Mouse (Mus musculus) kidney, postnatal 14 days (tissue): ENCODE measurements around the gene Mak.

Experiments used
- DNase-seq: peaks from one replicate; pipeline ENCODE4 v3.0.0; 2022; ENCODE audit warnings: mixed read lengths

Gene Mak

GRCm38 (mm10) chr13:41079421-41079780 is at the start of gene Mak:
Mak (minus strand) TSS chr13:41079706.
- peak; percentile 78 for DNase-seq

- DNase-seq: no peak
These were observed 49.6 kb upstream of the Mak start for GRCm38 (mm10) chr13:41129061-41129460.

- DNase-seq: no peak
These were observed 48.8 kb upstream of the Mak start for GRCm38 (mm10) chr13:41128326-41128725.

- no peak for DNase-seq
These were observed 44.2 kb upstream of the Mak start for GRCm38 (mm10) chr13:41123666-41124225.

- no peak for DNase-seq
These were observed 39.8 kb upstream of the Mak start for GRCm38 (mm10) chr13:41119152-41119945.

GRCm38 (mm10) chr13:41113940-41114339 is 34.4 kb upstream of the Mak start, which contains the start of gene Sycp2l:
Sycp2l (plus strand) TSS chr13:41114307.
- peak; percentile 2 for DNase-seq

- no peak for DNase-seq
These were observed 31.4 kb upstream of the Mak start, which contains the start of gene Gcm2 for GRCm38 (mm10) chr13:41110935-41111334. Gcm2 (minus strand) TSS chr13:41111035.

- no peak for DNase-seq
These were observed 26.0 kb upstream of the Mak start for GRCm38 (mm10) chr13:41105541-41105940.

GRCm38 (mm10) chr13:41103841-41104525 is 24.5 kb upstream of the Mak start:
- no peak for DNase-seq

- DNase-seq: no peak
These were observed 20.5 kb upstream of the Mak start for GRCm38 (mm10) chr13:41100031-41100430.

GRCm38 (mm10) chr13:41098325-41098724 is 18.8 kb upstream of the Mak start:
- DNase-seq: no peak

- no peak for DNase-seq
These were observed 18.0 kb upstream of the Mak start for GRCm38 (mm10) chr13:41097324-41098058.

- no peak for DNase-seq
These were observed 14.7 kb upstream of the Mak start for GRCm38 (mm10) chr13:41094160-41094559.

- DNase-seq: no peak
These were observed 11.8 kb upstream of the Mak start for GRCm38 (mm10) chr13:41091271-41091670.

- no peak for DNase-seq
These were observed 9.2 kb upstream of the Mak start for GRCm38 (mm10) chr13:41088746-41089145.

- no peak for DNase-seq
These were observed 5.6 kb upstream of the Mak start for GRCm38 (mm10) chr13:41085140-41085539.

- no peak for DNase-seq
These were observed 5.0 kb upstream of the Mak start for GRCm38 (mm10) chr13:41084521-41084920.

- no peak for DNase-seq
These were observed 1.2 kb upstream of the Mak start for GRCm38 (mm10) chr13:41080700-41081099.

- DNase-seq: no peak
These were observed 353 bp upstream of the Mak start for GRCm38 (mm10) chr13:41079859-41080258.

GRCm38 (mm10) chr13:41078690-41079420 is 651 bp downstream of the Mak start:
- no peak for DNase-seq

GRCm38 (mm10) chr13:41077921-41078320 is 1.6 kb downstream of the Mak start:
- DNase-seq: no peak

- DNase-seq: no peak
These were observed 5.7 kb downstream of the Mak start for GRCm38 (mm10) chr13:41073819-41074218.
